Comparison of ENCODE assay signal across 23 mouse cellular contexts in the genomic region with DNA sequence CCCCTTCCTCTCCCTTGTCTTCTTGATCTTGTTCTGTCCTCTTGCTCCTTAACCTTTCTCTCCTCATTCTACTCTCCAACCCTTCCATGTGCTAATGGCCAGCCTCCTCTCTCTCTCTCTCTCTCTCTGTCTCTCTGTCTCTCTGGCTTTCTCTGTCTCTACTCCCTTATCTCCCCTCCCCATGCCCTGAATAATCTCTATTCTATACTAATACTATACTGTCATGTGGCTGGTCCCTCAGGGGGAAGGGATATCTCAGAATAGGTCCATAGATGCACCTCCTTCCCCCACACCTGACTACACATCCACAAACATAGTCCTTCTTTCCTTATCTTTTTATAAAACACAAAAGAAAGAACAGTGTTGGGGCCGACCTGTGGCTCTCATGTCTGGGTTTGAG.
"Had no signal": no experiment of that assay in that cellular context is flagged by ENCODE, and none has a peak within 500 bp of the region (broad histone marks: within the 10 kb centered on the region; RNA-seq: fewer than 3 reads in every experiment).

No protein-coding gene starts in this region.

- H3K4me2 ChIP-seq: heart, embryonic 11.5 days; heart, embryonic 13.5 days; heart, embryonic 15.5 days; hindbrain, embryonic 13.5 days; hindbrain, embryonic 15.5 days; intestine, embryonic 15.5 days; limb, embryonic 12.5 days had no signal

- H3K9me3 ChIP-seq: heart, embryonic 13.5 days; heart, embryonic 15.5 days; hindbrain, embryonic 13.5 days; hindbrain, embryonic 15.5 days; intestine, embryonic 15.5 days; limb, embryonic 10.5 days; limb, embryonic 12.5 days had no signal

- H3K9ac ChIP-seq: forebrain, postnatal 0 days; heart, embryonic 13.5 days; heart, embryonic 15.5 days; hindbrain, embryonic 13.5 days; hindbrain, embryonic 15.5 days; intestine, embryonic 15.5 days; limb, embryonic 12.5 days had no signal

- H3K27ac ChIP-seq: heart, adult 2 months; heart, embryonic 13.5 days; heart, embryonic 15.5 days; hindbrain, embryonic 13.5 days; hindbrain, embryonic 15.5 days; intestine, embryonic 15.5 days; layer of hippocampus, adult 2 months; left cerebral cortex, adult 2 months; limb, embryonic 10.5 days; limb, embryonic 12.5 days had no signal

- ATAC-seq: forebrain, postnatal 0 days; inflammation-experienced regulatory T-cells, adult 6 months; intestine, embryonic 15.5 days; intestine, postnatal 0 days had no signal

- H3K27me3 ChIP-seq: heart, embryonic 13.5 days; heart, embryonic 15.5 days; hindbrain, embryonic 13.5 days; hindbrain, embryonic 15.5 days; intestine, embryonic 15.5 days; limb, embryonic 12.5 days had no signal

- H3K4me1 ChIP-seq: heart, embryonic 15.5 days; hindbrain, embryonic 13.5 days; hindbrain, embryonic 15.5 days; intestine, embryonic 15.5 days; limb, embryonic 10.5 days; limb, embryonic 12.5 days had no signal

- DNase-seq: forebrain, postnatal 0 days; gastrocnemius, postnatal 14 days; gastrocnemius, postnatal 36 days; heart, adult 2 months; heart, postnatal 14 days; heart, postnatal 36 days; kidney, adult 18-20 months; kidney, adult 8-10 months; kidney, postnatal 10 days; kidney, postnatal 25 days; kidney, postnatal 4 days had no signal

- H3K36me3 ChIP-seq: heart, embryonic 13.5 days; heart, embryonic 15.5 days; hindbrain, embryonic 13.5 days; hindbrain, embryonic 15.5 days; intestine, embryonic 15.5 days; limb, embryonic 10.5 days; limb, embryonic 12.5 days had no signal

- H3K4me3 ChIP-seq: heart, adult 2 months; heart, embryonic 13.5 days; heart, embryonic 15.5 days; hindbrain, embryonic 13.5 days; hindbrain, embryonic 15.5 days; intestine, embryonic 15.5 days; layer of hippocampus, adult 2 months; left cerebral cortex, adult 2 months; limb, embryonic 10.5 days; limb, embryonic 12.5 days had no signal
